Mouse (Mus musculus) c-Kit-positive CD71-positive TER-119-negative erythroid progenitor cells, embryonic 14.5 days (primary cell): ENCODE results near the gene Zfp217.

Experiments used
- DNase-seq: peaks from one replicate; pipeline ENCODE4 v3.0.0-alpha.2; 2013; ENCODE audit warnings: low read depth

Zfp217 gene

DNA sequence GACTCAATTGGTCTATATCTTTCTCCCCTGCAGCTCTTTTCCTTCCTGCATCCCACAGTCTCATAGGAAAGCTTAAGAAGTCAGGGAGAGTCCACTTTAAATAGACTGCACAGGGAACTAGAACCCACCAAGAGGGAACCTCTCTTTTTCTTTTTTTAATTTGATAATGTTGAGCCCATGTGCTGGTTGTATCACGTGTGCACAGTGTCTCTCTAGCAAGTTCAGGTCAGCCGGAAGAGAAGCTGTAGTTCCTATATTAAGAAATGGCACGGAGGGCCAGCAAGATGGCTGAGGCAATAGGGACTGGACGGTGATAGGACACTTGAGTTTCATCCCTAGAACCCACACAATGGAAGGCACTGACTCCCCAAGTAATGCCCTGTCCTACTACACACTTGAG is 11.1 kb upstream of the Zfp217 start:
- no peak for DNase-seq

DNA sequence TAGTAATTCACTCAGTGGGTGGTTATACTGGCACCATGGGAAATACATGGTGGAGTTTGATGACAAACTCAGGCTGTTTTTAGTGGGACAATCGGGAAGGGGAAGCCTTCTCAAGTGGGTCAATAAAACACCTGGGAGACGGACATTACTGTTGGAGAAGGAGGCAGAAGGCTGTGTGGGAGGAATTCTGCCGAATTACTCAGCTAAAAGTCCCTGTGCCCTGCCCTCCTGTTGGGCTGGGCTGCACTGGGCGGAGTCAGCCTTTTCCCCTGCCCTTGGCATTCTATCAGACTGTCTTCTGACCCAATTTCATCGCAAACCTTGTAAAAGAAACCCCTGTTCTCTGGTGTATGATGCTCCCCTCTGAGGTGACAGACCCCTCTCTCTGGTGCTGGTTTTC is 10.3 kb upstream of the Zfp217 start:
- no peak for DNase-seq

DNA sequence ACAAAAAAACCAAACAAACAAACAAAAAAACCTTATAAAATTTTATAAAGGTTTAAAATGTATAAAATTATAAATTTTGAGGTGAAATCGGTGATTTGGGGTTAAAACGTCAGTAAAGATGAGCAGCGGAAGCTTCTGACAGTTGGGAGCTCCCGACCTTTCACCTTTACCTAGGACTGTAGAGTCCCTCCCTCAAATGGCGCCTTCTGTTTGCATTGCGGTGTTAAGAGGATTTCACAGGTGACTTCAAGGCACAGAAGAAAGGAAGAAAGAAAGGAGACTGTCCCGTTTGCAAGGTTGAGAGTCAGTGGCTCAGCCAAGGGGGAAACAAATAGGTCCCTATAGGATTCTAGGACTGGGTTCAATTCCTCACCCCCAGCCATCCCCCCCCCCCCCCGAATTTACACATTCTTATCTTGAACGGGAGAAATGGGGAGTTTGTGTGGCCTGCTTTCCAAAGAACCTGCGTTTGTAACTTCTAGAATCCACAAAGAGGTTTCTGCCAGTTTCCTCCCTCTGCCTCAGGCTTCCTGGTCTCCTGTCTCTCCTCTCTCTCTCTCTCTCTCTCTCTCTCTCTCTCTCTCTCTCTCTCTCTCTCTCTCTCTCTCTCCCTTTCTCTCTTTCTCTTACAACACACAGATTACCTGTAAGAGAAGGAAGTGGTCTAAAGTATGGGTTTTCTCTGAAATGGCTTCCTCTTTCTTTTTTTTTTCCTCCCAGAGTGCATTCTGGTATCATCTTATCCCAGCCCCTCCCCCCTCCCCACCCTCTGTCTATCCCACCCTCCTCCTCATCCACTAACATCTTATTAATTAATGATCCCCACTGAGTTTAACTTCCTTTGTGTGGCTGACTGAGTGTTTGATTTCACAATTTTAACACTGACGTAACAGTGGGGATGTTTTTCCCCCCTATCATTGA is 9.6 kb upstream of the Zfp217 start:
- DNase-seq = no peak

DNA sequence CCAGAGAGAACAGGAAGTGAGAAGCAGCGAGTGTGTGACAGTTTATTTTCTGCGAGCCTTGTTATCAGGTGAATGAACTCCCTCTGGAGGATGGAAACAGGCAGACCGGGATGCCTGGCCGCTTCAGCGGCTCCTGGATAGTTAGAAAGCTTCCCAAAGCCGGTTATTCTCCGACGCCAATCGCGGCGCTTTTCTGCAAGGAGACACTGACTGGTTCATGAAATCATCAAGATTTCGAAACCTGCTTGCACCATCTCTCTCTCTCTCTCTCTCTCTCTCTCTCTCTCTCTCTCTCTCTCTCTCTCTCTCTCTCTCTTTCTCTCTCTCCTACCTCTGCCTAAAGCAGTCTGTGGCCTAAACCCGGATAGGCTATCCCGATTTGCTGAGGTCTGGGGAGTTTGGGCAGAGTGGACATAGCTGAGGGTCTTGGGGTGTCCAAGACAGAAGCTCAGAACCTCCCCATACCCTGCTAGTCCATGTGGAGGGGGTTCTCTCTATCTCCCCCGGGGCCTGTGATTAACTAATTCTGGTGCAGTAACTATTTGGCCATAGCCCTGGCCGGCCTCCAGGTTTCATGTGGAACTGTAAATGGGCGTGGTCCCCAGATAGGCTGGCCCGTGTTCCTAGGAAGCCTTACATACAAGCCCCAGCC is 7.3 kb upstream of the Zfp217 start:
- DNase-seq = no peak

DNA sequence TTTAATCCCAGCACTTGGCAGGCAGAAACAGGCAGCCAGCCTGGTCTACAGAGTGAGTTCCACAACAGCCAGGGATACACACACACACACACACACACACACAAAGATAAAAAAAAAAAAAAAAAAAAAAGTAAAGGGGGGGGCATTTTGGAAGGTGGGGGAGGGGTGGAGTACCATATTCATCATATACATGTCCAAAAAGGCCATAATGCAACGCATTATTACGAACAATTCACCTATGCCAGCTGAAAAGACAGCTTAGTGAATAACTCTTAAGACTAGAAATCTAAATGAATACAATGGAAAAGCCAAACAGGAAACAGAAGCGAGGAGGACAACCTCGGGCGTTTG is 6.8 kb upstream of the Zfp217 start:
- no peak for DNase-seq

DNA sequence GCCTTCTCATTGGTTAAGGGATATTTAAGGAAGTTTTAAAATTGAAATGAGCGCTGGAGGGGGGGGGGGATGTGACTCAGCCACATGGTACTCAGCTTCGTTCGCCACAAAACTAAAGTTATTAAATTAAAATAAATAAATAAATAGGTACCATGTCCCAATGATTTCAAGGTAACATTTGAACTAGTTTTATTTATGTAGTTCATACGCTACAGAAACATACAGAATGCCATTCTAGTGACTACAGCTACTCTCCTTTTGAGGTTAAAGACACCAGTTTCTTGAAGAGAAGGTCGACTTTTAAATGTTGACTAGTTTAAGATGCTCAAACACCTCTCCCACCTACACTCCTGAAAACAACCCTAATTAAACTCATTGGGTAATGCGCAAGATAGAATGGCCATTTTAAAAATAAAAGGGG is 6.4 kb upstream of the Zfp217 start:
- no peak for DNase-seq

DNA sequence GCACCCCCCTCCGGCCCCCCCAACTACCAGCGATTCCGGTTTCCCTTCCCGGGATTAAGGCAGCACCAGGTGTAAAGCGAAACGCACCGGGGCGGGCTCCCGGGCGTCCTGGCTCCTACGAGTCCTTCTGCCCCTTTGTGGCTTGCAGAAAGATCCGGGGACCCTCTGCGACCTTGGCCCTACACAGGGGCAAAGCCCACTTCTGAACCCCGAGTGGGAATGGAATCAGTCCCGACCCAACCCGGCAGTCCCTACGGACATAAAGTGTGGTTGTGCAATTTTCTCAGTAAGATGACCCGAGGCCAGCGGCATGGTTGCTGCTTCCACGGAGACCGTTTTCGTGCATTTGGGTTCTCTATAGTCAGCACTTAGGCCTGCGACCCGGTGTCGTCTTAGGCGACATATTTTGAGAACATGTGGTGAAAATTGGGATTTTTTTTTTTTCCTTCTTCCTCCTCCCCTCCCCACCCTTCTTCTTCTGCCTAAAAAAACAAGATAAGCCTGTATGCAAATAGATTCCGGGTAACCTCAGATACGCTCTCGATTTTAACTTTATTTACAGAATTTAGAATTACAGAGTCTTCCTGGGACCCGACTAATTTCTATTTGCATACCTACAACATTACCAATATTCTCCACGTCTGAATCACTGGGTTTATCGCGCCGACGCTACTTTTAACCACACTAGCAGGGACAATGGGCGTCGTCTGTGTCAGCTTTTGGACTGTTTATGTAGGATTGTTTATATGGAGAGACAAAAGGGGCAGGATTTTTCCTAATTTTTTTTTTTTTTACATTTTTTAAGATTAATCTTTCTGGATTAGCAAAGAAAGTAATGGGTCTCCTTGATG is 5.7 kb upstream of the Zfp217 start:
- DNase-seq = no peak

DNA sequence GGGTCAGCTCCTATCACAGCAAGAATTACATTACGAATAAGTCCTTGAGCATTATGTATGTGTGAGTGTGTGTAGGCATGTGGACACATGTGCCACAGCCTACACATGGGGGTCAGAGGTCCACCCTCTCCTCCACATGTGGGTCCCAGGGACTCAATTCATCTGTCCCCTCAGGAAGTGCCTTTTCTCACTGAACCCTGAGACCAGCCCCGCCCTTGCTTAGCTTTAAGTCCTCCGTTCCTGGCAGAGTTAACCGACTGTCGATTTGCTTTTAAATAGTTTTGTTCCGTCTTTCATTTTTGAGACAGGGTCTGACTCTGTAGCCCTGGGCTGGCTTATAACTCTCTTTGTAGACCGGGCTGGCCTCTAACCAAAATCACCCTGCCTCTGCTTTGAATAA is 5.0 kb upstream of the Zfp217 start:
- no peak for DNase-seq

DNA sequence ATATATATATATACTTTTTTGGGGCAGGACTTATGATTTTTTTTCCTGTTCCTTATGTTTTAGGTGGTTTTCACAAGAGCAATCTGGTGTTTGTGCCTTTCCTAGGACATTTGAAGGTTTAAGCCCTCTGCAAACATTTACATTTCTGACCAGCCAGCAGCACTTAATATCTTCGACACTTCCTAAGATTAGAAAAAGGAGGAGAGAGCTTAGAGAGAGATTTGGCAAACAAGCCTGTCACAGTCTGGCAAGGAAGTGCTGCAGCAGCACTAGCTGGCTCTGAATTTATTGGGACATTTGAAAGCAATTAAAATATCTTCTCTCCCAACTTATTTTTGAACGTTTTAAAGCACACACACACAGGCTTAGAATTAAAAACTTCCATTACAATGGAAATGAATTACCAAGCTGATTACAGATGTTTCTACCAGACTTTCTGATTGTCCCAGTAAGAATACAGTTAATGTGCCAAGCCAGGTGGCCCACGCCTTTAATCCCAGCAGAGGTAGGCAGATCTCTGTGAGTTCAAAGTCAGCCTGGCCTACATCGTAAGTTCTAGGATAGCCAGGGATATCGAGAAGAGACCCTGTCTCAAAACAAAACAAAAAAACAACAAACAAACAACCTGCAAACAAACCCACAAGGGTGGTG is 4.3 kb upstream of the Zfp217 start:
- DNase-seq = no peak

DNA sequence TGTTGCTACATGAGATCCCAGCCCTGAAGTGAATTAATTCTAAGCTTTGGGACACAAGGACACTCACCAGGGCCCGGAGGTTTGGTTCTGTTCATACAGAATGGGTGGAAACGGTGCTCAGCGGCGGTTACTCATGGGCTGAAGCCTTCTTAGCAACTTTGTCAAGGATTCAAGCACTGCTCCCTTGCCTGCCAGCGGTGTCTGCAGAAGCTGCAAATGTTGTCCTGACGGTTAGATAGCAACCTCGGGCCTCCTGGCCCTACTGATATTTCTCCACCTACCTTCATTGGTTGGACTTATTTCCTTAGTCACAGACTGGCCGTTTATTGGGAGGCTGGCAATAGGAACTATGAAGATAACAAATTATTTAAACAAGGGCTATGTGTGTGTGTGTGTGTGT is 3.6 kb upstream of the Zfp217 start:
- peak; percentile 88 for DNase-seq

DNA sequence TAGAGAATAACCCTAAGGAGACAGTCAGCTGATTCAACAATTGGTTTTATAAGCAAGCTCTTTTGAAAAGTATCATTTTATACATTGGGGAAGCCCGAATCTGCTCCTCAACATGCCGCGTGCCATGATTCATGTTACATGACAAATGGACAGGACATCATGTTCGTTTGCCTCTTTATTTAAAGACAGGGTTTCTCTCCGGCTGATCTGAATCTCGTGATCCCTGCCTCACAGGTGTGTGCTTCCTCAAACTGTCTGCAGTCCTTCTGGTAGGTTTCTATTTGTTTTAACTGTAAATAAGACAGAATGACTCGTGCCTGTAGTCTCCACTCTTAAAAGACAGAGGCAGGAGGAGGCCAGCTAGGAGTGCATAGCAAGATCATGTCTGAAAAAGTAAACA is 925 bp upstream of the Zfp217 start:
- DNase-seq = no peak

DNA sequence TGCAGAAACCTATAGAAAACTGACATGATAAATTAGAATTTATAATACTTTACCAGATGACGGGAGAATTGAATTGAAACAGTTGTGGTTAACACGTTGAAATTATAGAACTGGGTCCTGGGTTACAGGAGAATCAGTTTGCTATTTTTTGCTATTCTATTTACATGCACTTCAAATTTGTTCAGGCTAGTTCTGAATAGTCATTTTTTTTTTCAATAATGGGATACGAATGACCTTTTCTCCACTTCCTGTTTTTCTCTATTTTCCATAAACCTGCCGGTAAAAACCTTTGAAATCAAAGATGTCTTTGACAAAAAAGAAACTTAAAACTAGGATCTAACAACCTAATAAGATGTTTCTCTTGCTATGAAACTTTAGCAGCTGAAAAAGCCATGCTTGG is 733 bp downstream of the Zfp217 start:
- DNase-seq = no peak

DNA sequence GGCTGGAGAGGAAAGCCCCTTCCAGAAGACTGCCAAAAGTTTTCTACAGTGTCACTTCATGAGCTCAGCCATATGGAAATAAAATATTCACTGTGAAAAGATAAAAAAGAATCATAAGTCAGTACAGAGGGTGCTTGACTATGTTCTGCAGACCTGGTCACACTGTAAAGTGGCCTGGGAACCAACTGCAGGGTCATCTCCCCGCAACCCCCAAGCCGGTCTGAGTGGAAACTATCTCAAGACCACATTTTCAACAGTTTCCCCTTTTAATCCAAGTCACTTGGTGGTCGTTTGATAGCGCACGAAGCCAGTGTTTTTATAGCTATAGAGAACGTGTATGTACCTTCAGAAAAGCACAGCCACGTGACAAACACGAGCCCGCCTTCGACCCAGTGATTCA is 3.6 kb downstream of the Zfp217 start:
- no peak for DNase-seq

DNA sequence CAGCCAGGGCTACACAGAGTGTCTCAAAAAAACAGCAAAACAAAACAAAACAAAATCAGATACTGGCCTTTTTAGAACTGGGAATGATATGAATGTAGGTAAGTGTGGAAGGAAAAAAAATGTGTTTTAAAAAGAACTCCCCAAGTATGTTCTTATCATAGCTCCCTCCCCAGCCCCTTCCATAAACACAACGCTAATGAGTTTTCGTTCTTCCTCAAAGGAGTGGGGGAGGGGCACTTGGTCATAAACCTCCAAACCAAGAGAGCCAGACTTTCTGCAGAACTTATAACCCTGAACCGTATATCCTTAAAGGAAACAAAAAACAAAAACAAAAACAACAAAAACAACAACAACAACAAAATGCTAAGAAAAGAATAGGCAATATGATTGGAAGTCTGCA is 4.0 kb downstream of the Zfp217 start:
- DNase-seq = no peak

DNA sequence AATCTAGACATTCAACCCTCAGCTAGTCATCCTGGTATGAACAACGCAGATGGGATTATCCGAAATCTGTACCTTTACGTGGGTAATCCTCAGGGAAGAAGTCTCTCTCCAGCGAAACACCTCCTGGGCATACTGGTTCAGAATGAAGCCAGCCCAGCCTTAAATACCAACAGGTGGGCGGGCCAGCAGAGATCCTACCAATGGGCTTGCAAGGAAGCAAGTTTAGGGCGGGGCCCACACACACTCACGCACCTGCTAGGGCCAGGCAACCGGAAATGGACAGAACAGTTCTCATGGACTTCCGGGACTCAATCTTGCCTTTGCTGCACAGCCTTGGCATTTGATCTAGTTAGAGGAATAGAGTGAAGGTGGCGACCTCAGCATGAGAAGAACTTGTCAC is 5.4 kb downstream of the Zfp217 start:
- no peak for DNase-seq

DNA sequence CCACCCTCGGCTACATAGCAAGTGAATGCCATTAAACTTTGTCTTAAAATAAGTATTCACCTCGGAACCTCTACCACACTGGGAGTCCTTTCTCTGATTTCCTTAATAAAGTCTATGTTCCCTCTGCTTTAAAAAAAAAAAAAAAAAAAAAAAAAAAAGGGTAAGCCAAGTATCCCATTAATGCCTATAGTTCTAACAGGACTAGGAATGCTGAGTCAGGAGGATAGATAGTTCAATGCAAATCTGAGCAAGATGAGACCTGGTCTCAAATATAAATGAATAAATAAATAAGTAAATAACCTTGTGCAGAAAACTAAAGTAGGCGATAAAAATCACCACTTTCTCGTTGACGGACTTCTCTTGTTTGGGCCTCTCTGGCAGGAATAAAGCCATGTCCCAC is 6.4 kb downstream of the Zfp217 start:
- DNase-seq = no peak

DNA sequence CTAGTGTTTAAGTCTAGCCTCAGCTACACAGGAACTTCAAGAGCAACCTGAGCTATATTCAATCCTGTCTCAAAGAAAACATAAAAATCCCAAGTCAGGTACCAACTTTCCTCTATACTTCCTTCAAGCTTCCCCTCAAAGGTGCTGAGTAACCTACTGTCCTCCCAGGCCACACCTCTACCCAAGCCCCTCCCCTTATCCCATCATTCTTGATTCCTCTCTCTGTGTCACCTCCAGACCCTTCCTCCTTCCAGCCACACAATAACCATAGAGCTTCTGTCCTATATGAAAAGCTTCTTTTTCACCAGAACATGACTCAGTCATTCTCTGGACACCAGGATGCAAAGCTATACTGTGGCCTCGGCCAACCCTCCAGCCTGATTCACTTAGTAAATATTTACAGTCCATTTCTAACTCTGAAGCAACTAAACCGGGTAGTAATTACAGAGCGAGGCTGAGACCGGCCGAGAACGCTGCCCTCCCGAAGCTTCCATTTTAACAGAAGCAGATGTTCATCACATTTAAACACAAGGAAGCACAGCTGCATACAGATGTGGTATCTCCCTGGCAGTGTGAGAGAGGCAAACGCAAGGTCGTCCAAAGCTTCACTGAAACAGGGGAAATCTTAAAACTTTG is 8.4 kb downstream of the Zfp217 start:
- DNase-seq = no peak

DNA sequence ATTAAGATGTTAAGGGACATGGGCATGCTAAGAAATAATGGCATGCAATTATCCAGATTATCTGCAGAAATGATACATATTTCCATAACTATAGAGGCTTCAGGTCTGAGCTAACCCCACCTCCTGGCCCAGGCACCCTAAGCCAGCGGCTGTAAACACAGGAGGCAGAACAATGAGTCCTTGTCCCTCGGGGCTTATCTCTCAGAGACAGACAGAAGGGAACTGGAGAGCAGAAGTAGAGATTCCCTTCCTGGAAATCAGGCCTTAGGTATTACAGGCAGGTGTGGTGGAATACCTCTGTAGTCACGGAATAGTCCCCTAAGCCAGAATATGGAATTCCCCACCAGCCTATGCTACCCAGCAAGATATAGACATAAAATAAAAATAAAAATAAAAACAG is 11.0 kb downstream of the Zfp217 start:
- no peak for DNase-seq

DNA sequence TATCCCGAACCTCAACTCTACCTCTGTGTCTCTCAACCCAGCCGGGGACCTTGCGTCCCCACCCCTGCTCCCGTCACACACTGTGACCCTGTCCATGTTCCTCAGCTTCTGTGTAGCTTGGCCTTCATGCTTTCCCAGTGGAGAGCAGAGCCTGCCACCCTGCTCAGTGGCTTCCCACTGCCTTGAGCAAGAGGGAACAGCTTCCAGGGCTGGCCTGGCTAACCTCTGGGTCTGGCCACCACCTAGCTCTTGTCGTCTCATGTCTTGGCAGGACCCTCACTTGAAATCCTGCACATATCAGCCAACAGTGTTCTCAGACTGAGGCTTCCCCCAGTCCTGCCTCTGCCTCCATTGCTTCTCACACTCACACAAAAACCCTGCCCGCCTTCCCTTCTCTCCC is 12.1 kb downstream of the Zfp217 start:
- no peak for DNase-seq

DNA sequence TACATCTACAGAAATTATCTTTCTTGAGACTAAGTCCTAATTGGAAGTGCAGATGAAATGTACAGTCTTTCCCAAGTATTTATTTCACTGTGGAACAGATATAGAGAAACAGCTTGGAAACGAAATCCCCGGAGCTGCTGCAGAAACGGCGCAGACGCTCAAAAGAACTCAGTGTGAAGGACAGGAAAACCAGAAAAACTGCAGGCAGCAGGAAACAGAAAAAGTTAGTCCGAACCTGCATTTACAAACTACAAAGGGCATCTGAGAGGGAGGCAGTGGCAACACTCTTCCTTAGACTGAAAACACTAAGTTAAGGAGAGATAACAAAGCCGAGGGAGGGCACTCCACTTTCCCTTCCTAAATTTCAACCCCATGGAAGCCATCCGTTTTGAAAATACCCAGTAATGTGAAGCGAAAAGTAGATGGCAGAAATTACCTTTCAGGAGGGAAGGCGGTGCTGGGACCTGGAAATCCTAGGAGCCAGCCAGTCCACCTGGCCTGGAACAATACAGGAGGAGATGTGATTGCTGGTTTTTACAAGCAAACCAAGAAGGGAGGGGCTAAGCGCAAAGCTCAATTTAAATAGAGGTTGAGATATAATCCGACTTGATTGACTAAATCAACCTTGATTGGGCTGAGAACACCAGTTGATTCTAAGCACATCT is 13.7 kb downstream of the Zfp217 start:
- DNase-seq = no peak

DNA sequence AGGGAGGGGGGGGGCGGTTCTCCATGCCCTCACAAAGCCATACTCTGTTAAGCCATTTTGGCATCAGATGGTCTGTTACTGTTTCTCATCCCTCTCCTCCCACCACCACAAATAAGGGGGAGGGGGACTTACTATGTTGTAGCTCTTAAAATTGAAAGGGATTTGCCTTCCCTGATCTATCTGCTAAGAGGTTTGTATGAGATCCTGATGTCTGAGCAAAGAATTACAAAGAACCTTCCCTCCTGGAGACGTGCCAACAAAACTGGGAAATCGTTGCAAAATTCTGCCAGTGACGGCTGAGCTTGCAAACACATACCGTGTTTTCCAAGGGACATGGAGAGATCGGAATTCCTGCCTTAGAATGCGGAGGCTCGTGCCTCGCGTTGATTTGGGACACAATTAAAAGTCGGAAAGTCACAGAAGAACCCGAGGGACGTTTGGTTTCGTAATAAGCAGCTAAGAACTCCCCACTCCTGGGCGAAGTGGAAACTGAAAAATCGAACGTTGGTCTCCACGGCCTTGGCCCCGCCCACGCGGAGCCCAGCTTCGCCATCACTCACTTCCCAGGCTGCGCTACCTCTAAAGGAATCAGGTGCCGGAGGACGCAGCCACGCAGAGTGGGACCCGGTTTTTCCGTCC is 14.7 kb downstream of the Zfp217 start:
- DNase-seq = no peak
